Mouse (Mus musculus) layer of hippocampus, adult 2 months (tissue): ENCODE results near the gene Lin7c. TPM values are rescaled to one million over a fixed set of nuclear protein-coding genes. Genes with fewer than 3 reads are reported as not detected.

Experiments used
- DNase-seq, 2 experiments: peaks; one replicate each; pipeline ENCODE4 v3.0.0; 2022; ENCODE audit warnings: low spot score in 2 of 2
- H3K27ac ChIP-seq: fragments of 200-600 bp; 2 replicates; pipeline ENCODE4 v1.8.1; 2022
- H3K4me3 ChIP-seq: fragments of 200-600 bp; 2 replicates; pipeline ENCODE4 v1.8.1; 2022; ENCODE audit warnings: mild to moderate bottlenecking
- CTCF ChIP-seq: fragments of 200-600 bp; conservative IDR thresholded peaks from 2 replicates; pipeline ENCODE4 v1.8.1; 2022; ENCODE audit warnings: antibody characterized with exemption, mild to moderate bottlenecking, moderate library complexity
- total RNA-seq, 2 experiments: library from RNA; stranded (reverse); gene quantifications; 2 replicates each; pipeline ENCODE4 v1.2.3; 2021

Lin7c gene
- total RNA-seq, 2 experiments from 2014 or later = 124 to 126 TPM

DNA sequence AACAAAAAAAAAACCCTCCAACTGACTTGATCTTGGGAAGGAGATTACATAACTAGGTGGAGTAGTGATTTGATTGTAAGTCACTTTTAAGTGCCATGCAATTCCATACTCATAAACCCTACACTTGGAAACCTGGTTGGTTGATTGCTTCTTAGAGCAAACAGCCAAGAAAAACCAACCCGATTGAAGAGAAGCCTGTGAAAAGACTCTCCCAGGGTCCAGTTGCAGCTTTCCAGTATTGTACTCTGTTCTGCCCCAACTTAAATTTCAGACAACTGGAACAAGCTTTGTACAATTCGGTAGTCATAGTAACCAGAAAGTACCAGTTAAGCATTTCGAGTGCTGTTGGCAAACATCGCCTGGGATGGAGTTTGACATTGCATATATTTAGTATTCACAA is 818 bp downstream of the Lin7c start:
- no peak for DNase-seq

GRCm38 (mm10) chr2:109896311-109896710 is 5.7 kb downstream of the Lin7c start:
- DNase-seq = no peak
- Histone ChIP-seq H3K4me3 (no peak overlapping the region), H3K27ac (no peak overlapping the region)
- peak; percentile 75 for TF ChIP-seq CTCF

More for the DNA sequence above, 818 bp downstream of the Lin7c start:
- peak overlapping the region; percentile 80 for H3K4me3 ChIP-seq
- peak overlapping the region; percentile 97 for H3K27ac ChIP-seq
- TF ChIP-seq CTCF = no peak

GRCm38 (mm10) chr2:109902869-109903268 is 12.2 kb downstream of the Lin7c start:
- H3K4me3 ChIP-seq = no peak overlapping the region
- no peak for TF ChIP-seq CTCF

GRCm38 (mm10) chr2:109904171-109904821 is 13.6 kb downstream of the Lin7c start:
- peak; percentile 87 to 94 for DNase-seq
- Histone ChIP-seq H3K4me3 (no peak overlapping the region), H3K27ac (no peak overlapping the region)
- peak; percentile 99 for TF ChIP-seq CTCF

More at GRCm38 (mm10) chr2:109902869-109903268, 12.2 kb downstream of the Lin7c start:
- no peak overlapping the region for H3K27ac ChIP-seq
- no peak for DNase-seq

DNA sequence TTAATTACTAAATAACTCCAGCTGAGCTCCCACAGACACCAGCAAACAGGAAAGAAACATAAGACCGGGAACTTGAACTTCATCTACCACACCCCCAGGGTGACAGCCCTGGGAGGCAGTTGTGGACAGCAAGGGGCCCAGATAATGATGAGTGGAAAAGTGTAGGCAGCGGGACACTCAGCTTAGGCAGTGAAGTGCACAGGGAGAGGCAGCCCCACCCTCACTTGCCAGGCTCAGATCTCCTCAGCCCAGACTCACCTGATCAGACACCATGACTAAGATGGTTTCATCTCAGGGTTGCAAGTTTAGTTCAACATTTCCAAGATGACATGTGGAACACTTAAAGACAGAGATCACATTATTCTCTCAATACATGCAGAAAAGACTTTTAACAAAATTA is 18.5 kb downstream of the Lin7c start:
- TF ChIP-seq CTCF = no peak
- H3K27ac ChIP-seq = no peak overlapping the region

DNA sequence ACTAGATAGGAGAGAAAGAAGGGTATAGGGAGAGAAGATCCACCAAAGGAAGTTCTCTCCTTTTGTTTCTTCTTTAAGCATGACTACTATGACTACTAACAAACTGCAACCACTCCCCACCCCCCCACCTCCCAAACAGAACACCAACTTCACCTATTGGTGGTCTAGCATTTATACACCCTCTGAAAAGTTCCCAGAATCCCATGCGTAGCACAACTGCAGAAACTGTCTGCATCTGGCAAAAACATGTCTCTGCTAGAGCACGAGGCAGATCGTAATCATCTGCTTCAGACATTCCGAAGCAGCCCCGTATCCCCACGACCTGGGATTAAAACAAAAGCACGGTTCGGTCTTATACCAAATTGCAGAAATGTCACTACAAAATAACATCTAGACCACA is 21.6 kb downstream of the Lin7c start:
- TF ChIP-seq CTCF = no peak
- no peak overlapping the region for H3K4me3 ChIP-seq
- no peak for DNase-seq
- H3K27ac ChIP-seq = no peak overlapping the region

More for the DNA sequence above, 18.5 kb downstream of the Lin7c start:
- no peak overlapping the region for H3K4me3 ChIP-seq
- no peak for DNase-seq

DNA sequence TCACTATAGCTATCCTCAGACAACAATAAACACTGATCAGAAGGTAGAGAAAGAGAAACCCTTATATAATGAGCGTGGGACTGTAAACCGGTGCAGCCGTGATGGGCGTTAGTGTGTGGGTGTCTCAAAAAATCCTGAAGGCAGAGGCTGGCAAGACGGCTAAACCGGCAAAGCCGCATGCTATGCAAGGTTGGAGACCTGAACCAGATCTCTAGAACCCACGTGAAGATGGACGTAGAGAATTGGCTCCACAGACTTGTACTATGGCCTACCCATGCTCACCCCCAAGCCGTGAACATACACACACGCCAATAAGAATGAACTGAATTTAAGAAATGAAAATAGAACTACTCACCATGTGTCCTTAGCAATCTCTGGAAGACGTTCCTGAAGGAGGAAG is 22.1 kb downstream of the Lin7c start:
- DNase-seq = no peak
- Histone ChIP-seq H3K4me3 (no peak overlapping the region), H3K27ac (no peak overlapping the region)
- TF ChIP-seq CTCF = no peak

- DNase-seq = no peak
- H3K4me3 ChIP-seq = no peak overlapping the region
- no peak overlapping the region for H3K27ac ChIP-seq
- no peak for TF ChIP-seq CTCF
Observed at GRCm38 (mm10) chr2:109913241-109913640, 22.6 kb downstream of the Lin7c start.

DNA sequence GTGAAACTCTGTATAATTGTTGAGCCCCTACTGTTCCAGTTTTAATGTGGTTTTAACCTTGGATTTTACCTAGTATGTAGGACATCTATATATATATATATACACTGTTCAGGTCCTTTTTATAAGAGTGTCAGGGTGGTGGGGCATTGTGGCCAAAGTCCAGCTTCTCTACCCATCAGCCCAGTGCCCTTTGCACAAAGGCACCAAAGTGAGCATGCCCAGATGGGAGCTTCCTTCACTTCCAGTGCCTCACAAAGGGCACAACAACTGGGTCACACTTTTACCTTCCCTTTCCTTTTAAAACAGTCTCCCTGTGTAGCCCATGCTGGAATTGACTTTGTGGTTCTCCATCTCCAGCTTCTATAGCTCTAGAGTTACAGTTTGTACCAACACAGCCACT is 23.9 kb downstream of the Lin7c start:
- no peak overlapping the region for H3K27ac ChIP-seq
- H3K4me3 ChIP-seq = no peak overlapping the region
- DNase-seq = no peak
- no peak for TF ChIP-seq CTCF

- no peak for TF ChIP-seq CTCF
- no peak for DNase-seq
- peak overlapping the region; percentile 85 for H3K4me3 ChIP-seq
- no peak overlapping the region; the same call in 1 of the 2 replicates for H3K27ac ChIP-seq
Observed at GRCm38 (mm10) chr2:109916782-109917495, 26.3 kb downstream of the Lin7c start.

DNA sequence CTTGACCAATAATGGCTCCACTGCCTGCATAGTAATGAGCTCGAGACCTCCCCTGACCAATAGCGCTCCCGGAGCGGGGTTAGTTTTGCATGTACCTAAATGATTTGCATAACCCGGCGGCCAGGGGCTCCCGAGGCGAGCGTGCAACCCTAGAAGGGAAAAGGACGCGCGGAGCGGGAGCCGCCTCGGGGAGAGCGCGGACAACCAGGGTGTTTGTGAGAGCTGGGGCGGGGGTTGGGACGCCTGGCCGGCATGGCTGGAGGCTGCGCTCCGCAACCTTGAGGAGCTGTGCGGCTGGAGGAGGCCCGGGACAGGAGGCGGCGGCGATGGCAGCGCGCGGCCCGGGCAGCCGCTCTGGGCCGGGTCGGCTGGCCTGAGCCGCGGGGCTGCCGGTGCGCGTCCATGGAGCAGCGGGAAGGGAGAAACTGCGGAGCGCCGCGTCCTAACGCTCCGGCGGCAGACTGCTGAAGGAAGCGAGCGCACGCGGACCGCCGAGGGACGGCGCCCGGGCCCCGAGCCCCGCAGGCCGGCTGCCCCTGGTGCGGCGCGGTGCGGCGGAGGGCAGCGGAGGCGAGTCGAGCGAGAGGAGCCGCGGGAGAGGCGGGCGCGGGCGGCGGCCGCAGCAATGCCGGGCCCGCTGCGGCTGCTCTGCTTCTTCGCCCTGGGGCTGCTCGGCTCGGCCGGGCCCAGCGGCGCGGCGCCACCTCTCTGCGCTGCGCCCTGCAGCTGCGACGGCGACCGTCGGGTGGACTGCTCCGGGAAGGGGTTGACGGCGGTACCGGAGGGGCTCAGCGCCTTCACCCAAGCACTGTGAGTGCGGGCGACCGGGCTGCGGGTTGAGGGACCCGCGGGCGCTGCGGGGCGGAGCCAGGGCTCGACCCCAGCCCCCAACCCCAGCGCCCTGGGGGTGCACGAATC is 27.1 kb downstream of the Lin7c start, which contains the start of gene Lgr4:
Lgr4 (plus strand) TSS at position 152 of the 918 bp plus-strand sequence.
- DNase-seq = peak; percentile 89 to 95
- 0 out of 2 replicates have a peak, but pooled peaks have one; percentile 20 for TF ChIP-seq CTCF
- peak within 1 kb of the TSS; percentile 90 for H3K27ac ChIP-seq
- H3K4me3 ChIP-seq = peak within 1 kb of the TSS; percentile 85

DNA sequence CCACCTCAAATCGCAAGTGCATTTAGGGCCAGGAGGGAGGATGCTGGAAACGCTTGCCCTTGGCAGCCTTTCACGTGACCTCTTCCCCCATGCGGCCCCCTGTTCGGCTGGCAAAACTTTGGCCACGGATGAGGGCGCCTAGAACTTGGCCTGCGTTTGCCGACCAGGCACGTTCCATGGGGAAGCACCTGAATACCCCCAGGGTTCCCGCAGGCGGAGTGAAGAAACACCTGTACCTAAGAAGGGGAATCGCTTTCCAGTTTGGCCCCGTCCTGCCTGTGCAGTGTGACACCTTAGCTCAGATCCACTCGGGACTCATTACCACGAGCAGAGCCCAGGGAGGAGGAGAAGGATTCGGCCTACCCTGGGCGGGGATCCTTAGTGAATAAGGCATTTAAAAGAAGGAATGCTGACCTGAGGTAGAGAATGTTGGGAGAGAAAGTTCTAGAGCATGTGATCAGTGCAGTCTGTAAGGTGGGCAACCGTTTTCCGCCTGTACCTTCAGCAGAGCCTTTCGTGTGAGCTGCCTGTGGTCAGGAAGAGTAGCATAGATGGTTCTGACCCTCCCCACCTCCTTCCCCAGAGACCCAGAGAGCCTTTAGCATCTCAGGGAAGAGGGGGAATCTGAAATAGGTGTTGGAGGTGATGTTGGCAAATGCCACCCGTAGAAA is 28.1 kb downstream of the Lin7c start:
- H3K27ac ChIP-seq = peak overlapping the region; percentile 90; the same call in 1 of the 2 replicates

More for the DNA sequence above, 28.1 kb downstream of the Lin7c start:
- no peak for TF ChIP-seq CTCF
- peak overlapping the region; percentile 85 for H3K4me3 ChIP-seq
- DNase-seq = no peak
